Mouse (Mus musculus) C2C12 (cell line): ENCODE results near the gene Emb. TPM values are rescaled to one million over a fixed set of nuclear protein-coding genes. Genes with fewer than 3 reads are reported as not detected.

Experiments used
- H3K27me3 ChIP-seq: one replicate; pipeline ENCODE4 v1.6.1; 2011; ENCODE audit not compliant: control insufficient read depth, insufficient read depth, insufficient read length
- H3K36me3 ChIP-seq: one replicate; pipeline ENCODE4 v1.6.1; 2011; ENCODE audit not compliant: control insufficient read depth, insufficient read depth
- H3K4me3 ChIP-seq: one replicate; pipeline ENCODE4 v1.5.1; 2011; ENCODE audit warnings: mild to moderate bottlenecking, control low read depth; ENCODE audit not compliant: poor library complexity, insufficient read depth, severe bottlenecking
- H3K79me2 ChIP-seq: one replicate; pipeline ENCODE4 v1.6.1; 2011; ENCODE audit not compliant: control insufficient read depth, insufficient read depth
- H3K79me3 ChIP-seq: one replicate; pipeline ENCODE4 v1.6.1; 2011; ENCODE audit warnings: low read depth, control low read depth
- H3ac ChIP-seq: one replicate; pipeline ENCODE3; 2011; ENCODE audit warnings: low read depth; ENCODE audit not compliant: control insufficient read depth, insufficient read length
- CEBPB ChIP-seq: IDR thresholded peaks from one replicate; pipeline ENCODE4 v1.6.1; 2011; ENCODE audit warnings: low read depth, mild to moderate bottlenecking, control low read depth, moderate library complexity
- CTCF ChIP-seq: IDR thresholded peaks from one replicate; pipeline ENCODE4 v1.5.1; 2011; ENCODE audit not compliant: control insufficient read depth, insufficient read depth, insufficient read length
- FOSL1 ChIP-seq: IDR thresholded peaks from one replicate; pipeline ENCODE4 v1.8.0; 2011; ENCODE audit warnings: mild to moderate bottlenecking, low read length; ENCODE audit not compliant: poor library complexity, insufficient read depth, severe bottlenecking
- MAX ChIP-seq: IDR thresholded peaks from one replicate; pipeline ENCODE4 v1.6.1; 2011; ENCODE audit warnings: mild to moderate bottlenecking, control low read depth
- MYOD1 ChIP-seq: IDR thresholded peaks from one replicate; pipeline ENCODE4 v1.6.1; 2011; ENCODE audit warnings: low read depth; ENCODE audit not compliant: control insufficient read depth, insufficient read length
- MYOG ChIP-seq: IDR thresholded peaks from one replicate; pipeline ENCODE4 v1.6.1; 2011; ENCODE audit not compliant: control insufficient read depth, insufficient read length; ENCODE audit errors: extremely low read depth
- USF1 ChIP-seq: IDR thresholded peaks from one replicate; pipeline ENCODE4 v1.6.1; 2011; ENCODE audit warnings: low read depth, mild to moderate bottlenecking, control low read depth, moderate library complexity
- polyA plus RNA-seq: library from polyadenylated mRNA; unstranded; fragments of >200 nt; fragmentation: generic; extraction: Trizol; gene quantifications from one replicate; pipeline ENCODE4 v1.2.1, GENCODE M21; 2012; ENCODE audit warnings: missing spikeins

Gene Emb
- polyA plus RNA-seq, 1 experiment, result 9.5 TPM

GRCm38 (mm10) chr13:117202755-117203471 lies 5.4 kb upstream of the Emb start:
- Histone ChIP-seq H3K79me3 (no peaks in the 10 kb centered on the region), H3K36me3 (no peaks in the 10 kb centered on the region), H3K4me3 (no peak overlapping the region), H3K79me2 (no peaks in the 10 kb centered on the region), H3K27me3 (no peaks in the 10 kb centered on the region), H3ac (no peak overlapping the region)
- TF ChIP-seq MYOG, result no peak
- TF ChIP-seq CTCF, result peak; percentile 39
- TF ChIP-seq CEBPB, result no peak
- TF ChIP-seq FOSL1, result no peak
- TF ChIP-seq MYOD1, result no peak
- TF ChIP-seq USF1, result no peak
- no peak for TF ChIP-seq MAX

DNA sequence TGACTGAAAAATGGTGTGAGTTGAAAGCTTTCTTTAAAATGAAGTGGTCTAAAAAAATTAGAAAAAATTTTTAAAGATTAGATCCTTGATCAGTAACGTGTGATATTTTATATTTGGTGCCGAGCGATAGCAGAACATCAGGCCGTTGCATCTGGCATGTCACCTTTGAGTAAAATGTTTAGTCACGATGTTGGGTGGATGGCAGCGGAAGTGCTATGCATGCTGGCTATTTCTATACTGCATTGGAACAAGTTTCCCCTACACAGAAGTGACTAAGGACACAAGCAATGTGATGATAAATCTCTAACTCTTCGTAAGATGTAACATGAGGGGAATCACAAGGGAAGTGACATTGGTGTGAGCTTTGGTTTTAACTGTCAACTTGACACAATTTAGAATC lies 3.7 kb upstream of the Emb start:
- Histone ChIP-seq H3ac (no peak overlapping the region), H3K4me3 (no peak overlapping the region), H3K36me3 (no peaks in the 10 kb centered on the region), H3K27me3 (no peaks in the 10 kb centered on the region), H3K79me2 (no peaks in the 10 kb centered on the region), H3K79me3 (no peaks in the 10 kb centered on the region)
- no peak for TF ChIP-seq CEBPB
- TF ChIP-seq MYOD1, result no peak
- no peak for TF ChIP-seq MAX
- no peak for TF ChIP-seq FOSL1
- TF ChIP-seq CTCF, result no peak
- no peak for TF ChIP-seq MYOG
- no peak for TF ChIP-seq USF1

DNA sequence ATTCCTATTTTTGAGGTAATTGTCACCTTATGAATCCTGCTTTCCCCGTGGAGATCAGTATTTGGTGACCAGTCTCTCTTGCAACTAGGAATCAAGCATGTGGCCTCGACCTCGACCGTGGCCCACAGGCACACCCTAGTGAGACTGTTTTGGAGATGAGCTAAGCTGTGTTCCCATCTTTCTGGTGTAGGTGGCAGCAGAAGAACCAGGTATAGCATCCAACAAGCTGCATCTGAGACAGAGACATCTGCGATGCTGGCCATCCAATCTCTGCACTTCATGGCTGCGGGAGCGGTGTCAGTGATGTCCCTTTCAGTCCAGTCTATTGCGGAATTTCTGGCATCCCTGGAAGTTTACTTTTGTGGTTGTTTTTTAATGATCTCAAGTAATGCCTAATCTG lies 2.3 kb upstream of the Emb start:
- H3ac ChIP-seq, result no peak overlapping the region
- H3K27me3 ChIP-seq, result no peaks in the 10 kb centered on the region
- TF ChIP-seq USF1, result no peak
- TF ChIP-seq CTCF, result no peak
- TF ChIP-seq MYOD1, result no peak
- TF ChIP-seq MAX, result no peak
- TF ChIP-seq CEBPB, result no peak
- TF ChIP-seq MYOG, result no peak
- no peak for TF ChIP-seq FOSL1
- no peaks in the 10 kb centered on the region for H3K79me2 ChIP-seq
- H3K79me3 ChIP-seq, result no peaks in the 10 kb centered on the region
- no peaks in the 10 kb centered on the region for H3K36me3 ChIP-seq
- no peak overlapping the region for H3K4me3 ChIP-seq

- H3K79me3 ChIP-seq, result no peaks in the 10 kb centered on the region
- H3ac ChIP-seq, result no peak overlapping the region
- no peaks in the 10 kb centered on the region for H3K27me3 ChIP-seq
- no peaks in the 10 kb centered on the region for H3K79me2 ChIP-seq
- no peak for TF ChIP-seq MAX
- no peak for TF ChIP-seq FOSL1
- TF ChIP-seq CEBPB, result no peak
- no peak for TF ChIP-seq USF1
- no peak for TF ChIP-seq MYOD1
- no peak for TF ChIP-seq CTCF
- no peak for TF ChIP-seq MYOG
- H3K36me3 ChIP-seq, result no peaks in the 10 kb centered on the region
- H3K4me3 ChIP-seq, result no peak overlapping the region
Measured at GRCm38 (mm10) chr13:117211386-117211875, 3.1 kb downstream of the Emb start.

- Histone ChIP-seq H3K79me2 (no peaks in the 10 kb centered on the region), H3ac (no peak overlapping the region), H3K79me3 (no peaks in the 10 kb centered on the region), H3K27me3 (no peaks in the 10 kb centered on the region), H3K4me3 (no peak overlapping the region), H3K36me3 (no peaks in the 10 kb centered on the region)
- TF ChIP-seq MYOG (no peak), CEBPB (no peak), CTCF (no peak), FOSL1 (no peak), USF1 (no peak), MAX (no peak), MYOD1 (no peak)
Measured at GRCm38 (mm10) chr13:117215481-117215880, 7.1 kb downstream of the Emb start.

DNA sequence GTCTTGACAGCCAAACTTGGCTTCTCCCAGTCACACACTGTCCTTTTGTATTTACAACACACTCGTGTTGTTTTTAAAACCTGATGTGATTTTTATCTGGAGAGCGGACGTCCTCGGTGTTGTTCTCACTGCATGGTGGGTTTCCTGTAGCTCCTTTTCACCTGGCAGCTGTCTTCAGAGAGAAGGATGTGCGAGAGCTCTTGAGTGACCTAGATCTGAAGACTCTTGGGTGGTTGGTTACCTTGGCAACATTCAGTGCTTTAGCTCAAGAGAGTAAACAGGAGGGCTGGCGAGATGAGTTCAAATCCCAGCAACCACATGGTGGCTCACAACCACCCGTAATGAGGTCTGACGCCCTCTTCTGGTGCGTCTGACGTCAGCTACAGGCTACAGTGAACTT lies 7.8 kb downstream of the Emb start:
- Histone ChIP-seq H3K36me3 (no peaks in the 10 kb centered on the region), H3K4me3 (no peak overlapping the region), H3ac (no peak overlapping the region), H3K79me3 (no peaks in the 10 kb centered on the region), H3K79me2 (no peaks in the 10 kb centered on the region), H3K27me3 (no peaks in the 10 kb centered on the region)
- TF ChIP-seq CEBPB (no peak), USF1 (no peak), CTCF (no peak), MAX (no peak), FOSL1 (no peak), MYOD1 (no peak), MYOG (no peak)
